Mouse (Mus musculus) lung, adult 2 months (tissue): ENCODE measurements around the gene Zfp428.

Source experiments
- CTCF ChIP-seq: fragments of 200-500 bp; IDR thresholded peaks from 2 replicates; pipeline ENCODE4 v1.5.1; 2011; ENCODE audit warnings: mild to moderate bottlenecking, low read length, control low read depth; ENCODE audit not compliant: insufficient read depth
- POLR2A ChIP-seq: fragments of 200-500 bp; IDR thresholded peaks from 2 replicates; pipeline ENCODE4 v1.6.1; 2011; ENCODE audit warnings: low read depth, mild to moderate bottlenecking, control low read depth, low read length, borderline replicate concordance; ENCODE audit errors: extremely low read depth

GRCm38 (mm10) chr7:24563837-24564206 is 57.0 kb downstream of the Zfp428 start:
- TF ChIP-seq CTCF: no peak
- TF ChIP-seq POLR2A: no peak
